Mouse (Mus musculus) central nervous system, embryonic 14 days (tissue): ENCODE measurements around the gene Btbd35f16. TPM values are rescaled to one million over a fixed set of nuclear protein-coding genes. Genes with fewer than 3 reads are reported as not detected.

ENCODE experiments used
- polyA plus RNA-seq: library from polyadenylated mRNA; depleted of rRNA; stranded (reverse); fragments of >200 nt; gene quantifications from 2 replicates; pipeline ENCODE4 v1.2.3, GENCODE M21; 2012; rRNA removed

Btbd35f16 gene
- polyA plus RNA-seq, result not detected in 2 replicates

DNA sequence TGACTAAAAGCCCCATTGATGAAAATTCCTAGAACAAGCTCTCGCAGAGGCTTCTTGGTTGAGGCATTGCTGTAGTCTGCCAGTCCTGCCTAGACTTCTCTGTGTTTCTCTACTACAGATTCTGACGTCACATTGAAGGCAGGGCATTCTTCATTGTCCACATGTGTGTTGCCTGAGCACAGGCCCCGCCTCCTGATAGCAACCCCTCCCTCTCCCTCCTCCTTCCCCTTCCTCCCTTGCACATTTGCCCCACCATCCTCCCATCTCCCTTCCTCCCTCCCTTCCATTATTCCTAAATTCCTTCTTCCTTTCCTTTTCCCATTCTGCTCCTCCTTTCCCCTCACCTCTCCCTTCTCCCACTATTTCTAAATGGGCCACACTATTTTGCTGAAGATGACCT lies at the start of gene Btbd35f16:
Gene Btbd35f16, minus strand, starts transcription at position 101 of the 400 bp plus-strand sequence.

Other genes starting within 250 kb of the Btbd35f16 start
- not detected in 2 replicates for gene Btbd35f10, start 204.1 kb downstream of the Btbd35f16 start, polyA plus RNA-seq
- gene Btbd35f3, start 80.7 kb upstream of the Btbd35f16 start, polyA plus RNA-seq, result not detected in 2 replicates
- not detected in 2 replicates for gene Btbd35f28, start 239.6 kb upstream of the Btbd35f16 start, polyA plus RNA-seq